ENCODE assay signal across 14 mouse cellular contexts in genomic region chr4:32668291-32668690, GRCm38 (mm10). TPM values are rescaled to one million over a fixed set of nuclear protein-coding genes. Genes with fewer than 3 reads are reported as not detected.
DNase-seq lines count a peak whose midpoint lies in the region; ATAC-seq and TF ChIP-seq lines count a peak whose summit lies in the region.
"Had no signal": no experiment of that assay in that cellular context is flagged by ENCODE, and none has a peak within 500 bp of the region (broad histone marks: within the 10 kb centered on the region; RNA-seq: fewer than 3 reads in every experiment).

No protein-coding gene starts in this region.

- WGBS in bone marrow, adult 2 months: 78% methylated on average over 1 of the region's 1 CpGs
- WGBS in kidney, embryonic 15.5 days: 90% methylated on average over 1 of the region's 1 CpGs

- intact Hi-C loops in left cerebral cortex, postnatal 14 days (cut with DNase I): loop anchor here (10.0 kb wide), 1 partner anchor 613 kb away; no protein-coding TSS in a partner anchor

- no peak overlapping the region for H3K4me2 ChIP-seq in kidney, embryonic 15.5 days
- H3K4me2 ChIP-seq: limb, embryonic 12.5 days had no signal

- peak; percentile 23; the same call in 1 of the 2 replicates for TF ChIP-seq CTCF in bone marrow, adult 2 months (IDR thresholded peaks at IDR 0.05; ENCODE audit: control insufficient read depth, insufficient read depth, low read length)

- no peak for ATAC-seq in CD4-positive, CD25-positive, alpha-beta regulatory T cell, adult 4 months
- ATAC-seq in kidney, embryonic 15.5 days (replicated peaks; ENCODE audit: low FRiP score): no peak

- H3K27ac ChIP-seq in bone marrow, adult 2 months (ENCODE audit: control insufficient read depth, insufficient read depth, low read depth, low read length, poor library complexity): no peak overlapping the region
- H3K27ac ChIP-seq in kidney, embryonic 15.5 days: no peak overlapping the region
- H3K27ac ChIP-seq: limb, embryonic 12.5 days; macrophage had no signal

- no peaks in the 10 kb centered on the region for H3K9me3 ChIP-seq in kidney, embryonic 15.5 days (replicated peaks)
- H3K9me3 ChIP-seq: limb, embryonic 12.5 days had no signal

- H3K27me3 ChIP-seq in kidney, embryonic 15.5 days: no peaks in the 10 kb centered on the region
- H3K27me3 ChIP-seq: limb, embryonic 12.5 days had no signal

- H3K4me3 ChIP-seq in bone marrow, adult 2 months (replicated peaks; ENCODE audit: control insufficient read depth, low read depth, low read length): no peak overlapping the region
- H3K4me3 ChIP-seq in kidney, embryonic 15.5 days (replicated peaks): no peak overlapping the region
- H3K4me3 ChIP-seq: limb, embryonic 12.5 days had no signal

- TF ChIP-seq POLR2A in bone marrow, adult 2 months (IDR thresholded peaks at IDR 0.05; ENCODE audit: borderline replicate concordance, control insufficient read depth, low read depth, low read length): no peak

- DNase-seq in CD4-positive, CD25-positive, alpha-beta regulatory T cell, adult 2 months (ENCODE audit: low read depth, low spot score): peak; percentile 41
- peak; percentile 6 to 13 for DNase-seq in left cerebral cortex, postnatal 14 days (ENCODE audit: low spot score in 2 of 2)
- no peak for DNase-seq in left cerebral cortex, adult 18-20 months (ENCODE audit: low spot score in 2 of 2)
- DNase-seq in 3T3-L1 (ENCODE audit: low read depth, low spot score): peak; percentile 42
- no peak for DNase-seq in spleen, postnatal 14 days (ENCODE audit: low spot score in 2 of 2)
- DNase-seq: cerebellum, adult 2 months; heart, adult 18-20 months; heart, postnatal 4 days; kidney, adult 11 months had no signal

- no peaks in the 10 kb centered on the region for H3K4me1 ChIP-seq in bone marrow, adult 2 months (ENCODE audit: control insufficient read depth, insufficient read depth, low read length)
- H3K4me1 ChIP-seq in kidney, embryonic 15.5 days: no peaks in the 10 kb centered on the region
- H3K4me1 ChIP-seq: limb, embryonic 12.5 days had no signal

- H3K9ac ChIP-seq in kidney, embryonic 15.5 days: no peak overlapping the region
- H3K9ac ChIP-seq: limb, embryonic 12.5 days had no signal

- peaks cover 95% of the 10 kb centered on the region for H3K36me3 ChIP-seq in kidney, embryonic 15.5 days

RNA-seq across cellular contexts. Expression of gene Mdn1, which starts 11.4 kb away (rescaled TPM):
- 10 to 100 TPM; 41.2 to 48.2 TPM for polyA plus RNA-seq in CD4-positive, CD25-positive, alpha-beta regulatory T cell, adult 4 months (2017; shearing (Covaris generic))
- 10 to 100 TPM; 22.2 to 28.0 TPM for total RNA-seq in left cerebral cortex, postnatal 14 days (2021)
- total RNA-seq in left cerebral cortex, adult 18-20 months (2021): 10 to 100 TPM; 27.1 to 37.3 TPM
- polyA plus RNA-seq in bone marrow, adult 2 months (2011; ENCODE audit: insufficient read depth, insufficient read length, low replicate concordance, missing spikeins): 8.6 and 19.0 TPM in 2 replicates
- 15.4 and 16.0 TPM in 2 replicates for polyA plus RNA-seq in kidney, embryonic 15.5 days (2015; fragmentation: Nextera tagmentation; extraction: Ambion mirVana)

RNA-seq across cellular contexts. Expression of gene Casp8ap2, which starts 53.0 kb away (rescaled TPM):
- 10 to 100 TPM; 38.5 to 46.1 TPM for polyA plus RNA-seq in CD4-positive, CD25-positive, alpha-beta regulatory T cell, adult 4 months (2017; shearing (Covaris generic))
- total RNA-seq in left cerebral cortex, postnatal 14 days (2021): 1 to 10 TPM; 8.4 to 8.6 TPM
- total RNA-seq in left cerebral cortex, adult 18-20 months (2021): 1 to 10 TPM; 9.0 to 9.7 TPM
- polyA plus RNA-seq in bone marrow, adult 2 months (2011; ENCODE audit: insufficient read depth, insufficient read length, low replicate concordance, missing spikeins): 5.3 and 11.1 TPM in 2 replicates
- 56.4 and 64.7 TPM in 2 replicates for polyA plus RNA-seq in kidney, embryonic 15.5 days (2015; fragmentation: Nextera tagmentation; extraction: Ambion mirVana)

Comparison
In these comparisons a context has a peak if more than half of its experiments do, and no peak if none do; other contexts are left out.
1. DNase-seq: peak in CD4-positive, CD25-positive, alpha-beta regulatory T cell, adult 2 months (single experiment), left cerebral cortex, postnatal 14 days (2 of 2) and 3T3-L1 (single experiment); none in left cerebral cortex, adult 18-20 months (0 of 2) and spleen, postnatal 14 days (0 of 2).